ENCODE assay signal across 8 mouse cellular contexts in the genomic region with DNA sequence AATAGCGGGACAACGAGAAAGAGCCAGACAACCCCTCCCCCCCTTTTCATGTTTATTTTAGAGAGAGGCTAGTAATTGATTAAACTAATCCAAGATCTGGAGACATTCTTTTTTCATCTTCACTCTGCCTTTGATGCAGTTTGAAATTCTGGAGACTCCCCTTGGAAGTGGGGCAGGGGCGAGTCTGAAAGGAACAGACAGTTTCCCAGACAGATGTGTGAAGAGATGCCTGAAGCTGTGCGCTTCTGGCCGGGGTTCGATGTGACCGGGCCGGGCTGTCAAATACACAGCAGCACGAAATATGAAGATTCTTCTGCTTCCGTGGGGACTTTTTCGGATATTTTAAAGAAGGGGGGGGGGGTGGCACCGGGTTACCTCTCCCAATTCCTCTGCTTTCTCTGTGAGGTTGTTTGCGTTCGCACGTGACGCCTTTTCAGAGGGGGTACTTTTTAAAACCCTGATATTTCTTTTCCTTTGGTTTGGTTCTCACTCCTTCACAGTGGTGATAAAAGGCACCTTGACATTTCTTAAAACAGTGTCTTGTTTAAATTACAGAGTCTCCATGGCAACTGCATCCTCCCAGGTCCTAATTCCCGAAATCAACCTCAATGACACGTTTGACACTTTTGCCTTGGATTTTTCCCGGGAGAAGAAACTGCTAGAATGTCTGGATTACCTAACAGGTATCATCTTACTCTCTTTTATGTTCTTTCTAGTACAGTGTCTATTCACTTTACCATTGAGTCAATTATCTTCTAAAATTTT. TPM values are rescaled to one million over a fixed set of nuclear protein-coding genes. Genes with fewer than 3 reads are reported as not detected.
DNase-seq lines count a peak whose midpoint lies in the region; ATAC-seq and TF ChIP-seq lines count a peak whose summit lies in the region.
"Not testable (repeated sequence)": the region's sequence is repeated elsewhere in the genome, so short reads cannot be mapped to it uniquely, and the experiment has no call there.

No protein-coding gene starts in this region.

- not testable (repeated sequence) for ATAC-seq in intestine, postnatal 0 days

- H3K4me2 ChIP-seq in intestine, postnatal 0 days (replicated peaks; ENCODE audit: low read depth), result not testable (repeated sequence)

- H3K27ac ChIP-seq in intestine, postnatal 0 days (ENCODE audit: low read depth, low read length), result peak overlapping the region; percentile 6; the same call in 1 of the 2 replicates
- not testable (repeated sequence) for H3K27ac ChIP-seq in left cerebral cortex, adult 2 months

- TF ChIP-seq CTCF in intestine, postnatal 0 days (IDR thresholded peaks at IDR 0.05; ENCODE audit: low read depth); left cerebral cortex, adult 2 months (IDR thresholded peaks at IDR 0.05): not testable (repeated sequence)

- H3K4me3 ChIP-seq in intestine, postnatal 0 days (ENCODE audit: low read depth, low read length), result peak overlapping the region; percentile 1; the same call in 1 of the 2 replicates
- not testable (repeated sequence) for H3K4me3 ChIP-seq in left cerebral cortex, adult 2 months

- H3K9me3 ChIP-seq in intestine, postnatal 0 days (ENCODE audit: control insufficient read depth), result peaks cover 18% of the 10 kb centered on the region

- 56% methylated on average over 19 of the region's 19 CpGs for WGBS in intestine, postnatal 0 days

- intact Hi-C loops in left cerebral cortex, adult 2 months (cut with DNase I), result loop anchor here (5.0 kb wide), 1 partner anchor 186 kb away; no protein-coding TSS in a partner anchor

- H3K9ac ChIP-seq in intestine, postnatal 0 days (ENCODE audit: low read depth, low read length), result not testable (repeated sequence)

- not testable (repeated sequence) for H3K36me3 ChIP-seq in intestine, postnatal 0 days (ENCODE audit: control insufficient read depth, insufficient read depth)

- H3K4me1 ChIP-seq in intestine, postnatal 0 days (replicated peaks; ENCODE audit: control insufficient read depth, insufficient read depth, low read length), result not testable (repeated sequence)

- peak; percentile 17 for DNase-seq in 416B (ENCODE audit: low read depth)
- peak; percentile 12 for DNase-seq in adrenal gland, postnatal 10 days
- peak; percentile 2 for DNase-seq in embryo, embryonic 10.5 days (ENCODE audit: low spot score)
- DNase-seq in gastrocnemius, postnatal 4 days (ENCODE audit: low spot score in 2 of 2), result peak; percentile 36 to 46
- peak; percentile 18 to 51 for DNase-seq in left cerebral cortex, adult 2 months (ENCODE audit: extremely low spot score in 1 of 2, low spot score in 2 of 2)
- DNase-seq in lung, postnatal 10 days, result peak; percentile 27
- peak; percentile 64 to 69 for DNase-seq in right cerebral cortex, postnatal 10 days (ENCODE audit: low spot score in 2 of 2)

- H3K27me3 ChIP-seq in intestine, postnatal 0 days (replicated peaks; ENCODE audit: control insufficient read depth, insufficient read depth, low read length), result peaks cover 12% of the 10 kb centered on the region; the same call in 1 of the 2 replicates

RNA-seq across cellular contexts. Expression of gene Gm21887, which starts 25.9 kb away (rescaled TPM):
- total RNA-seq in adrenal gland, postnatal 10 days (2021), result 100 to 1,000 TPM; 102 to 237 TPM
- total RNA-seq in gastrocnemius, postnatal 4 days (2021), result 100 to 1,000 TPM in 1 of 2 experiments, 10 to 100 TPM in 1; 93.0 to 116 TPM
- polyA plus RNA-seq in intestine, postnatal 0 days (2015; fragmentation: Nextera tagmentation; extraction: Ambion mirVana), result 46.8 and 66.4 TPM in 2 replicates
- total RNA-seq in left cerebral cortex, adult 2 months (2021), result 100 to 1,000 TPM; 190 to 207 TPM

Comparison
In these comparisons a context has a peak if more than half of its experiments do, and no peak if none do; other contexts are left out.
1. DNase-seq: peak in every context shown above with its lines; median percentile 66 in right cerebral cortex, postnatal 10 days; 41 in gastrocnemius, postnatal 4 days; 34 in left cerebral cortex, adult 2 months; 27 in lung, postnatal 10 days; 17 in 416B; 12 in adrenal gland, postnatal 10 days; 2 in embryo, embryonic 10.5 days.